Mouse (Mus musculus) brain, embryonic 14.5 days (tissue): ENCODE data around the gene Taok3.

ENCODE experiments used
- CTCF ChIP-seq: fragments of 200-500 bp; IDR thresholded peaks from 2 replicates; pipeline ENCODE4 v1.5.1; 2012; ENCODE audit warnings: inconsistent platforms, mild to moderate bottlenecking, moderate library complexity, borderline replicate concordance; ENCODE audit not compliant: insufficient read depth, insufficient read length; ENCODE audit errors: extremely low read depth
- POLR2A ChIP-seq: fragments of 200-500 bp; IDR thresholded peaks from 2 replicates; pipeline ENCODE4 v1.6.1; 2012; ENCODE audit warnings: mild to moderate bottlenecking, inconsistent platforms, borderline replicate concordance; ENCODE audit not compliant: poor library complexity, insufficient read depth, insufficient read length, severe bottlenecking; ENCODE audit errors: extremely low read depth

- no peak for TF ChIP-seq CTCF
- no peak for TF ChIP-seq POLR2A
Observed at GRCm38 (mm10) chr5:117194672-117195071, 74.7 kb downstream of the Taok3 start.
